Mouse (Mus musculus): ENCODE data around the gene Abhd12b.
A peak's percentile ranks its signal among the peaks of the same experiment; 100 is the strongest.

Gene Abhd12b

DNA sequence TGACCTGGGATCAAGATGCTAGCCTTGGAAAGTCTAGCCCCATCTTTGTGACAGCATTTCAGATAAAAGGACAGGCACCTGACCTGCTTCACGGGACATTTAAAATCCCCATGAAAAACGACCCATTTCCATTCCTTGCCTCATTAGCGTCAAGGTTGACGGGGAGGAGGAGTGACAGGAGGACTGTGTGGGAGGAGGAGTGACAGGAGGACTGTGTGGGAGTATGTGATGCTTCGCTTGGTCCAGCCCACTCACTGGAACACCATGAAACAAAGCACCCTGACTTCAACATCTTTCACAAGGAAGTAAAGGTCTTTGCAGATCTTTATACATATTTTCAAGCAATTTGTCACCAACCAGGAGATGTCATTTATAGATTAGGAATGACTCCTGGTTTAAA, 54.3 kb downstream of the Abhd12b start:
- DNase-seq (ENCODE audit: low spot score in 2 of 2), result no peak

DNA sequence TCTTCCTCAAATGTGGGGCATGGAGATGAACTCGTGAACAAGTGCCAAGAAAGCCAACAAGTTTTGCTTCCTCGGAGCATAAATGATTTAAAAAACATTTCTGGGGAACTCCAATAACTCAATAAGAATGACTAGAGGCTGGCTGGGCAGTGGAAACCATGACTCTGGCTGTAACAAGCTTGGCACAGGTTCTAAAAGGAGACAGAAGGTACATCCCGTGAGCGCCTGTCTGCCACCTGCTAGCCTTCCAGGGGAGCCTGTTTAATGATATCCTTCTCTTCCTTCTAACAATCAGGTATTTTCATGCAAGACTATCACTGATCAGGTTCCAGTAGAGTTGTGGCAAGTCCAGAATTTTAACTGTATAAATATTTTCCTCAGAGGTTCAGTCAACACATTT, 58.6 kb downstream of the Abhd12b start:
- no peak for DNase-seq (ENCODE audit: low spot score in 2 of 2)

DNA sequence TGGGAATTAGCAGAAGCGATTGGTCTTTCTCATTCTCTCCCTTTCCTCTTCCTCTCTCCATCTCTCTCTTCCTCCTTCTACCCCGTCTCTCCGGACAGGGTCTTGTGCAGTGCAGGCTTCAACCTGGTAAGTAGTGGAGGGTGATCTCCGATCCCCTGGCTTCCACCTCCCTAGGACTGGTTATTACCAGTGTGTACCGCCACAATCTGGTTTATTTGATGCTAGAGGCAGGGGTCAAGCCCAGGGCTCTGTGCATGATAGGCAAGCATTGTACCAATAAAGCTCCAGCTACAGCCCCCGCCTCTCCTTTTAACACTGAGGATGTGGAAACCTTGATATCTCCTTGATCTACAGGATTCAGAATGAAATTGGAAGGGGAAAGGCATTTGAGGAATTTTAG, 59.7 kb downstream of the Abhd12b start:
- DNase-seq (ENCODE audit: low spot score in 2 of 2), result no peak

DNA sequence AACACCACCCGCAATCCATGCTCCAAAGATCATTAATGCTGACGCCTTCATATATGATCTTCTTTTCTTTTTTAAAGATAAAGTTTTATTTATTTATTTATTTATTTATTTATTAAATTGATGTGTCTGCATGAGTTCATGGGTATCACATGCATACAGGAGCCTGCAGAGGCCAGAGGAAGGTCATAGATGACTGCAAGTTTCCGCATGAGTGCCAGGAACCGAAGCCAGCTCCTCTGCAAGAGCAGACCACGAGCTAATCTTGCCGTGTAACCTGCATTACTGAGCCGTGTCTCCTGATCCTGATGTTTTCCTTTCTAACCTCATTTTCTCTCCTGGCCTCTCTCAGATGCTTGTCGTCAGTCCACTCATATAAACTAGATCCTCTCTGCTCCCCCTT, 60.3 kb downstream of the Abhd12b start:
- DNase-seq (ENCODE audit: low spot score in 2 of 2), result no peak

DNA sequence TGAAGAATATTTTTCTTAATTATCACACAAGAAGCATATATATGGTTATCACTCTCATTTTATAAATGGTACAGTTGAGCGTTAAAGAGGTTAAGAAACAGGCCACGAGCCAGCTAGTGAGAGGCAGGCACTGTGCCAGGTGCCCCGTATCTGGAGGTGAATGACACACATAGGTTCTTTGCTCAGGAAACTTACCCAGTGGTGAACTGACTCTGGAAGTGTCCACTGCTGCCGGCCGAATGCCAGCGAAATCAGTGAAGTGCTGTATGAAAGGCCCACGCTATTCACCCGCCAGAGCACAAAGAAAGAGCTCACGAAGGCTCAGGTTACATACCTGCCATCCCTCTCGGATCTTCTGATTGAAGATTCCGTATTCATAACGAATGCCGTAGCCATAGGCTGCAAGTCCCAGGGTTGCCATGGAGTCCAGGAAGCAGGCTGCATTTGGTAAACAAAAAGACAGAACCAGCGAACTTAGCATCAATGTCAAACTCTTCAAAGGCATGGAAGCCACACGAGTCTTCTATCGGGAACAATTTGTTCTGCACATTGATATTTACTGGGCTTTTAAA, 62.4 kb downstream of the Abhd12b start:
- DNase-seq (ENCODE audit: low spot score in 2 of 2), result no peak

DNA sequence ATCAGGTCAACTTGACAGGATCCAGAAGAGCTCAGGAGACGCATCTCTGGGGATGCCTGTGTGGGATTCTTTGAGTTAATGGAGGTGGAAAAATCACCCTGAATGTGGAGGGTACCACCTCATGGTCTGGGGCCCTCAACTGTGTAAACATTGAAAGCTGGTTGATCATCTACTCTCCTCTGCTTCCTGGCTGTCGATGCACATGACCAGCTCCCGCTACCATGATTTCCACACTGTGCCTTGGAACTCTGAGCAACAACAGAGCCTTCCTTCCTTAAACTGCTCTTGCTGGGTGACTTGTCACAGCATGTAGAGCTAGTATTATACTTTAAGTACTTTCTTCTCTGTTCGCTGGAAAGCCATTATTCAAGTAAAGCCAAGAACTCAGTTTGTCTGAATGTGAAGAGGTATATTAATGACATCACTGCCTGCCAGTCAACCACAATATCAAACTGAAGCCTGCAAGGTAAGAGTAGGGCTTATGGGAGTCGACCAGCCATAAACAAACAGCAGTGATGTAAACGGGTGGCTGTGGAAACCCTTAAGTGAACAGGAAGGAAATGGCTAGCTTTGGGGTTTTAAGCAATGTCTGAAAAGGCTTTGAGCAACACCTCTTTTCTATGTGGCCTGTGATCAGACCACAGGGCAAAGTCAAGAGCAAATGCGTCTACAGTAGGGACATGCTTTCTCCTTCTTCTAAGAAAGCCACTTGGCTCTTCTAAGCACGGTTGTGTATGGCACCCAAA, 65.0 kb downstream of the Abhd12b start:
- DNase-seq (ENCODE audit: low spot score in 2 of 2), result no peak

DNA sequence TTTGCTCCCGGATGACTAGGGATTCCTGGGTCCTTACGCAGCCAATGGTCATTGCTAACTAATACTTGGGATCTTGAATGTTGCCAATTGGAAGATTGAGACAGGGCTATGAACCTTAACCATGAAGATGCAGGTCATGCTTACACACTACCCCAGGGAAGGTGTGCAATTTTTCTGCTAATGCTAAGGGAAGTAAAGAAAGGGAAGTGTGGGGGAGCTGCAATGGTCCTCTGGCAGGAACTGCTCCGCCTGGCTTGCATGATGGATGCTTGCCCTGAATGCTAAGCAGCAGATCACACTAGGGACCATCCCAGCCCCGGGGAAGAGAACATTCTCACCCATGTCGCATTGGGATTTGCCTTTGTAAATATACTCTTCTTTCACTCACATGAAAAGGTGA, 67.5 kb downstream of the Abhd12b start:
- DNase-seq (ENCODE audit: low spot score in 2 of 2), result no peak

DNA sequence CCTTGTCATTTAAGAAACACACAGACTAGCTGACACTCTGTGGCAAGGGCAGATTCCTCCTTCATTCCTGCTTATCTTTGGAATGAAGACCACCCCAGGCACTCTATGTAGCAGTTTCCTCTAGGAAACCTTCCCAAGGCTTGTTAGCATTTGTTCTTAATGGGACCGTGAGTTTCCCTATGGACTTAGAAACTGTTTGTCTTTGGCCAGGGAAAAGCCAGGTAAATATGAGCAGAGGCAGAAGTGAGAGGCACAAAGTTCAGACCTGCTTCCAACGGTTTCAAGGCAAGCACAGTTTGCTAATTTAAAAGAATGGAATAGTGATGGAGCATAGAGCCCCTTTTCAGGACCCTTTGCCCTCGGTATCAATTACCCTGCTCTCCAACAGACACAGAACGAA, 69.4 kb downstream of the Abhd12b start:
- DNase-seq (ENCODE audit: low spot score in 2 of 2), result no peak

DNA sequence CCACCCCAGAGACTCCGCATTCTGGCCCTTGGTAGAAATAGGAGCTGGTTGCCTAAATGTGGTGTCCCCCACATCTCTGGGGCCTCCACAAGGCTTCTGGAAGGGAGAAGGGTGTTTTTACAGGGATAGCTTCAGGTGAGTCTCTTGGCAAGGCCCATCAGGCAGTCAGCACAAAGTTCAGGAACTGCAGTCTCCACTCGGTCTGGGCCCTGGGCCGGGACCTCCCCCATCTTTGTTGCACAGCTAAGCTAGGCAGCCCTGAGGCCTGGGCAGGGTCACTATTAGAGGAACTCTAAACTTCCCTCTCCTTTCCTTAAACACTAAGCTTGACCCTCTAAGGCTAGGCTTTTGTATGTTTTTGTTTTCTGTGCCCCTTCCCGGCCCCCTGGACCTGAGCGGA, 72.7 kb downstream of the Abhd12b start:
- DNase-seq (ENCODE audit: low spot score in 2 of 2), result no peak

DNA sequence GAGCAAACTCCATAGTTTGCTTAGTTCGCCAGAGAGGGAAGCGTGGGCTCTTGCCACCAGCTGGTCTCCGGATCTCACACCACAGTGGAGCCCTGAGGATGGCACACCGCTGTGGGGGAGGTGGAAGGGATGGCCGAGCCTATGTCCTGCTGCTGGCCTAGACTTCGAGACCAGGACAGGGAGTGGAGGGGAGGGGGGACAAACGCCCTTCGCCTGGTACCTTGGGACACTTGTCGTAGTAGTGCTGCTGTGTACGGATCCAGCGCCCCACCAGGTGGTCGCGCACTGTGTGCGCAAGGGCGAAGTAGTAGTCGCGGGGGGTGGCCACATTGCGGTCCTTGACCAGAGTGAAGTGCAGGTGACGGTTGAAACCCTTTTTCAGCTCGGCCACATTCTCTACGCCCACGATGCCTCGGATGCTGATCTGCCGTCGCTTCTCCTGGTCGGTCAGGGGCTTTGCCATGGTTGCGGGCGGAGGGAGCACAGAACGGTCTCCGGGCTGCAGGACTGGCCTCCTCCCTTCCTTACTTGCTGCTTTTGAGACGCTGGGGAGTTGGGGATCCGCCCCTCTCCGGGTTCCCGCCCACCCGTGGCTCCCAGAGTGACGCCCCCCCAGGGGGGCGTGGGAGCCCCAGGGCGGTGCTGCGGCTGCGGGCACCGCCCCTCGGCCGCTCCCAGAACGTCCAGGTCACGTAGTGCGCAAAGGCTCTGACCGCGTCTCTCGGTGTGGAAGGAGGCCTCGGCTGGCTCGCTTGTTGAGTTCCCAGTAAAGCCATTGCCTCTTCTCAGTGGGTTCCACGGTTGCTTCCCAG, 73.4 kb downstream of the Abhd12b start:
- peak in 1 of 2 experiments; percentile 10 for DNase-seq (ENCODE audit: low spot score in 2 of 2)

DNA sequence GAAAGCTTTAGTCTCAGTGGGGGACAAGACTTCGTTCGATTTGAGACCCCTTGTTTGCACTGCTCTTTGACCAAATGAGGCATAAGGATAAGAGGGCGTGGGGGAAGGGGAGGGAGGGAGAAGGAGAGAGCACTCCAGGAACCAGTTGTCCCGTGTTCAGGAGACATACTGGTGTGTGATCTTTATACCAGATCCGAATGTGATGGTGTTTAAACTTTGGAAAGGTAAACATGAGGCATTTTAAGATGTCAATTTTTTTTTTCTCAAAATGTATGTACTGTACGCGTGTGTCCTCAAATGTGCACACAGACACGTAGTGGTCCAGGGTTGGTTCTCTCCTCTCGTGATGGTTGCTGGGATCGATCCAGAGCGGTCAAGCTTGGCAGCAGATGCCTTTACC, 74.2 kb downstream of the Abhd12b start:
- no peak for DNase-seq (ENCODE audit: low spot score in 2 of 2)

DNA sequence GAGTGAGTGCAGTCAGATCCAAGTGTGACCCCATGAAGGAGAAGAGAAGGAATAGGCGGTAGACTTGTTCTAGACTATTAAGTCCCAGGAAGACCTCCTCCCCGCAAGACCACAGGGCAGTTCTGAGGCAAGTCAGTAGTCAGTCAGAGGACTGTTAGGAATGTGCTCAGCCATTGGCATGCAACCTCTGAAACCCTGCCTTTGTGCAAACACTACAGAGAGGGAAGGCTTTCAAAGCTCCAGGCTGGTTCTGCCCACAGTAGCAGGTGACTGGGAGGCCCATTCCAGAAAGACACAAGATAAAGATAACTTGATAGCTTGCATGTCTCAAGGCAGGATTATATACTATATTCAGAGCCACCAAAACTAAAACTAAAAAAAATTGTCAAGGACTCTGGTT, 77.4 kb downstream of the Abhd12b start, which contains the start of gene Pygl:
TSS of gene Pygl (minus strand) at position 195 of the 400 bp plus-strand sequence.
- DNase-seq (ENCODE audit: low spot score in 2 of 2), result no peak

DNA sequence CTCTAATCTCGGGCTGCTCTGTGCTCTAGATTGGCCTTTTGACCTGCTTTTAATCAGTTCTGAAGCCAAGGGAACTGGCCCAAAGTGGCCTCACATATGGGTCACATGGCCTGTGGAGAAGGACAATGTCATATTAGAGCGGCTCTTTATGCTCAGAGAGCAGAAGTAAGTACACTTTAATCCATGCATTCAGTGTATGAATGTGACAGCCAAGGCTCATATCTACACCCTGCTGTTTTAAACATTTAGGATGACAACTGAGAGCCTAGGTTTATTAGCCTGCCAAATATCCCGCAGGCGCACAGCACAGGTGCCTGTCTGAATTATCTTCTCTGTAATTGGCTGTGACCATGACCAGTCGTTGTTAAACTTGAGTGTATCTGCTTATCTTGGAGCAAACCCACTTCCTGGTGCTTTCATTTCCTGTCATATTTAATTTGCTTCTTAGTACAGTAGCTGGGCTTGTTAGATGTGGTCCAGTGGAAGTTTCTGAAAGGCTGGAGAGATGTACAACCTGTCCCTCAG, 78.1 kb downstream of the Abhd12b start:
- no peak for DNase-seq (ENCODE audit: low spot score in 2 of 2)
